Mouse (Mus musculus) kidney, adult 2 months (tissue): ENCODE measurements around the gene Cap2. TPM values are rescaled to one million over a fixed set of nuclear protein-coding genes. Genes with fewer than 3 reads are reported as not detected.

ENCODE experiments used
- DNase-seq: peaks from one replicate; pipeline ENCODE4 v3.0.0; 2021
- H3K27ac ChIP-seq: fragments of 200-500 bp; 2 replicates; pipeline ENCODE4 v1.5.1; 2012; ENCODE audit warnings: low read depth, low read length, control low read depth, inconsistent platforms; ENCODE audit not compliant: insufficient read depth
- H3K27me3 ChIP-seq: fragments of 200-500 bp; replicated peaks from 2 replicates; pipeline ENCODE4 v1.6.1; 2012; ENCODE audit warnings: mild to moderate bottlenecking, moderate library complexity, low read length, inconsistent platforms; ENCODE audit not compliant: control insufficient read depth, insufficient read depth
- H3K36me3 ChIP-seq: fragments of 200-500 bp; 2 replicates; pipeline ENCODE4 v1.6.1; 2012; ENCODE audit warnings: mild to moderate bottlenecking, moderate library complexity, low read length, inconsistent platforms; ENCODE audit not compliant: control insufficient read depth, insufficient read depth
- H3K4me1 ChIP-seq: fragments of 200-500 bp; 2 replicates; pipeline ENCODE4 v1.6.1; 2011; ENCODE audit warnings: low read length; ENCODE audit not compliant: control insufficient read depth, insufficient read depth
- H3K4me3 ChIP-seq: fragments of 200-500 bp; 2 replicates; pipeline ENCODE4 v1.5.1; 2011; ENCODE audit warnings: mild to moderate bottlenecking, low read depth, low read length, control low read depth; ENCODE audit not compliant: insufficient read depth
- CTCF ChIP-seq: fragments of 200-500 bp; conservative IDR thresholded peaks from 2 replicates; pipeline ENCODE4 v1.5.1; 2011; ENCODE audit warnings: low read depth, mild to moderate bottlenecking, control low read depth, low read length, moderate library complexity, mixed read lengths; ENCODE audit not compliant: insufficient read depth, insufficient read length
- POLR2A ChIP-seq: fragments of 200-500 bp; IDR thresholded peaks from one replicate; pipeline ENCODE4 v1.6.1; 2011; ENCODE audit warnings: low read depth, low read length, control low read depth
- WGBS: fragments of 180-500 bp; shearing (Covaris S2); methylation state at CpG from one replicate; pipeline ENCODE4 v1.1.7; 2018; 5-methylcytosine and 5-hydroxymethylcytosine counted together
- polyA plus RNA-seq: library from polyadenylated mRNA; depleted of rRNA; stranded (reverse); fragments of >200 nt; gene quantifications from 2 replicates; pipeline ENCODE4 v1.2.3, GENCODE M21; 2012

Cap2 gene
- polyA plus RNA-seq, 1 experiment, result 3.2 TPM

GRCm38 (mm10) chr13:46613694-46614272, 112.1 kb downstream of the Cap2 start:
- no peak for DNase-seq
- 74% methylated on average over 6 of the region's 6 CpGs for WGBS
- Histone ChIP-seq H3K4me1 (no peaks in the 10 kb centered on the region), H3K36me3 (no peaks in the 10 kb centered on the region), H3K4me3 (no peak overlapping the region), H3K27me3 (no peaks in the 10 kb centered on the region), H3K27ac (no peak overlapping the region)
- TF ChIP-seq POLR2A, result no peak

DNA sequence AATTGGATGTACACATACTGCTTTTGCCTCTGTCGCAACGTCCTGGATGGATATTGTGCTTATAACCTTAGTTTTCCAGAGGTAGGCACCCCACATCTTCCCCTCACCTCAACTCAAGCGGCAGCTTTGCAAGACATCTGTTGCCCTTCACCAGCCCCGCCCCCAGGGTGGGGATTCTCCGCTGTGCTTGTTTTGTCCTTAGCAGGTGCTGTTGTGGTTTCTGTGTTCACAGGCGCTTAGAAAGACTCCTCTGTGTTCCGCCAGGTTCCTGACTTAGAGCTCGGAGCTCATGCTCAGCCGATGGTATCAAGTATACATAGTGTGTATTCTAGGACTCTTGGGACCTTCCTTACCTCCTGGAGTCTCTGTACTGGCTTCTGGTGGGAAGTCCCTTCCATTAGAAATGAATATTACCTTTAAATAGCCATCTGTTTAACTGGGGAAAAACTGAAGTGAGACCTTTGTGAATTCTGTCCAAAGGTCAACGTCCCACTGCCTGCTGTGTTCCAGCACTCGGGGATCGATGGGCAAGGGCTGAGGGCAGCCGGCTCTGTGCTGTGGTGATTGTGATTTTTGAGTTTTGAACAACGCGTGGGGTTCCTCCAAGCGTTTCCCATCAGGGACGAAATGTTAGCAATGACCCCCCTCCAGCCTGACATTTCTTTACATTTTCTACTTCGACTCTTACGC, 115.2 kb downstream of the Cap2 start:
- DNase-seq, result peak; percentile 3

DNA sequence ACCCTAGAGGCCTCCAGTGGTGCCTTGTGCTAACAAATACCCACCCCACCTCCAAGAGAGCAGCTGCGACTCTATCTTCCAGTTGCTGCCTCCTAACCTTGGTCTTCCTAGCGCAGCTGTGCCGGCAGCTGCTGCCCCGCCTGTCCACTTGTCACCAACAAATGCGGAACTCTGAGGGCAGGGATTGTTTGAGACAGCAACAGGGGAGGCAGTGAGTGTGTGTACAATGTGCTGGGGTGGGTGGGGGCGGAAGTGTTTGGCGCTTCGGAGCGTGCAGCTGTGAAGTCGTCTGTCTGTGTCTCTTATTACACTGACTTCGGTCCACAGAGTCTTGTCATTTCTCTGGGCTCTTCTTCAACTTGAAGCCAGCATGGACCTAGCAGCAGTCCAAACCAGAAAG, 118.0 kb downstream of the Cap2 start:
- DNase-seq, result no peak
- 22% methylated on average over 11 of the region's 11 CpGs for WGBS

More for the DNA sequence above, 115.2 kb downstream of the Cap2 start:
- WGBS, result 89% methylated on average over 19 of the region's 19 CpGs
- Histone ChIP-seq H3K27ac (no peak overlapping the region), H3K36me3 (no peaks in the 10 kb centered on the region), H3K4me3 (no peak overlapping the region), H3K4me1 (no peaks in the 10 kb centered on the region), H3K27me3 (no peaks in the 10 kb centered on the region)
- TF ChIP-seq CTCF (no peak), POLR2A (no peak)

DNA sequence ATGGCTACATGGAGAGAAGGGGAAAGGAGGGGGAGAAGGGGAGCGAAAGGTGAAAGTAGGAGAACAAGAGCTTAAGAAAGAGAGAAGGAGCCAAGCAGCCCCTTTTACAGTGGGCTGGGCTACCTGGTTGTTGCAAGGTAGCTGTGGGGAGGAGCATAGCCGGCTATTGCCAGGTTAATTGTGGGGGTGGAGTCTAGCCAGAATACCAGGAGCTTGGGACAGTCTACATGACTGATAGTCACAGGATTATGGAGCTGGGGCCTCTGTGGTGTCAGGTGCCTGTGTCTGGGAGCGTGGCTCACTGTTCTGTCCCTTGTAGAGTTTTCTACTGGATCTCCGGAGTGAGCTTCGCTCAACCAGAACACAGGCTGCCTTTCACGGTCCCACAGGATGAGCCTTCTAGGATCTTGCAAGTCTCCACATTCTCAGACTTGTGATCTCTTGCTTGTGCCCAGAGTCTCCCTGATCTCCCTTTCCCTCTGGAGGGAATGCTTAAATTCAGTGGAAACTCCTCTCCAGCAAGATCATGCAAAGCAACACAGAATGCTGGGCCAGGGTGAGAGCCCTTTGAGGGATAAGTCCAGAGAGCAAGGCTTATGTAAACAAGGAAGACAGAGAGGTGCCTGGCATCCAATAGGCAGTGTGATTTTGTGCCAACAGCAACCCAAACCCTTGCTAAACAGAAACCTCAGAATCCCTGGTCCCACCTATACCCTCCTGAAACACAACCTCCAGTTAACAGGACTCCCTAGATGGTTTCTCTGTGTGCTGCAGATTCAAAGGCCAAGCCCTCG, 119.5 kb downstream of the Cap2 start:
- Histone ChIP-seq H3K36me3 (no peaks in the 10 kb centered on the region), H3K4me1 (no peaks in the 10 kb centered on the region), H3K27me3 (no peaks in the 10 kb centered on the region), H3K4me3 (no peak overlapping the region), H3K27ac (no peak overlapping the region)
- peak; percentile 42 for DNase-seq
- WGBS, result 69% methylated on average over 7 of the region's 7 CpGs
- TF ChIP-seq CTCF (no peak), POLR2A (no peak)

More for the DNA sequence above, 118.0 kb downstream of the Cap2 start:
- H3K4me3 ChIP-seq, result no peak overlapping the region
- H3K4me1 ChIP-seq, result no peaks in the 10 kb centered on the region
- H3K27ac ChIP-seq, result no peak overlapping the region
- H3K27me3 ChIP-seq, result no peaks in the 10 kb centered on the region
- TF ChIP-seq CTCF (no peak), POLR2A (no peak)
- H3K36me3 ChIP-seq, result no peaks in the 10 kb centered on the region

GRCm38 (mm10) chr13:46626608-46627007, 125.0 kb downstream of the Cap2 start:
- no peak for DNase-seq
- H3K4me1 ChIP-seq, result no peaks in the 10 kb centered on the region
- no peaks in the 10 kb centered on the region for H3K27me3 ChIP-seq
- TF ChIP-seq POLR2A (no peak), CTCF (no peak)
- WGBS, result 74% methylated on average over 9 of the region's 9 CpGs
- H3K27ac ChIP-seq, result no peak overlapping the region
- H3K36me3 ChIP-seq, result no peaks in the 10 kb centered on the region
- H3K4me3 ChIP-seq, result no peak overlapping the region

- Histone ChIP-seq H3K27me3 (no peaks in the 10 kb centered on the region), H3K4me3 (no peak overlapping the region), H3K27ac (no peak overlapping the region), H3K36me3 (no peaks in the 10 kb centered on the region), H3K4me1 (no peaks in the 10 kb centered on the region)
- TF ChIP-seq POLR2A (no peak), CTCF (no peak)
- no peak for DNase-seq
- 82% methylated on average over 10 of the region's 10 CpGs for WGBS
These were observed 126.2 kb downstream of the Cap2 start for GRCm38 (mm10) chr13:46627841-46628240.

- TF ChIP-seq POLR2A (no peak), CTCF (no peak)
- no peaks in the 10 kb centered on the region for H3K27me3 ChIP-seq
- H3K27ac ChIP-seq, result no peak overlapping the region
- 69% methylated on average over 6 of the region's 6 CpGs for WGBS
- no peak for DNase-seq
- no peaks in the 10 kb centered on the region for H3K4me1 ChIP-seq
- no peak overlapping the region for H3K4me3 ChIP-seq
- no peaks in the 10 kb centered on the region for H3K36me3 ChIP-seq
These were observed 127.7 kb downstream of the Cap2 start for GRCm38 (mm10) chr13:46629391-46629790.
